In genomic region chr15:85969707-85970153, GRCm38 (mm10) we compare ENCODE assay signal across 8 mouse cellular contexts.
DNase-seq lines count a peak whose midpoint lies in the region; ATAC-seq lines count a peak whose summit lies in the region.

No protein-coding gene starts in this region.

- H3K36me3 ChIP-seq in limb, embryonic 15.5 days = no peaks in the 10 kb centered on the region
- H3K36me3 ChIP-seq in stomach, embryonic 16.5 days (ENCODE audit: control insufficient read depth, insufficient read depth, low read length) = no peaks in the 10 kb centered on the region

- peak; percentile 62 for ATAC-seq in common myeloid progenitor, adult 5-6 weeks (replicated peaks; ENCODE audit: low read depth, poor library complexity, severe bottlenecking)
- ATAC-seq in limb, embryonic 15.5 days (ENCODE audit: insufficient number of reproducible peaks, low FRiP score, low TSS enrichment, low read depth) = no peak; the same call in 1 of the 2 replicates
- ATAC-seq in stomach, embryonic 16.5 days (ENCODE audit: insufficient read depth, low FRiP score) = peak; percentile 63

- no peak overlapping the region for H3K4me3 ChIP-seq in limb, embryonic 15.5 days
- H3K4me3 ChIP-seq in stomach, embryonic 16.5 days (replicated peaks; ENCODE audit: low read length) = no peak overlapping the region

- no peak overlapping the region for H3K9ac ChIP-seq in limb, embryonic 15.5 days
- H3K9ac ChIP-seq in stomach, embryonic 16.5 days (ENCODE audit: low read length) = no peak overlapping the region

- no peaks in the 10 kb centered on the region for H3K27me3 ChIP-seq in limb, embryonic 15.5 days
- H3K27me3 ChIP-seq in stomach, embryonic 16.5 days (ENCODE audit: control insufficient read depth, insufficient read depth, low read length) = no peaks in the 10 kb centered on the region

- WGBS in limb, embryonic 15.5 days = 57% methylated on average over 3 of the region's 3 CpGs
- WGBS in stomach, embryonic 16.5 days = 17% methylated on average over 3 of the region's 3 CpGs

- no peak overlapping the region for H3K4me2 ChIP-seq in limb, embryonic 15.5 days
- H3K4me2 ChIP-seq in stomach, embryonic 16.5 days (ENCODE audit: low read depth, low read length) = no peak overlapping the region

- peak; percentile 54 to 56 for DNase-seq in right cerebral cortex, postnatal 10 days (ENCODE audit: low spot score in 2 of 2)
- no peak for DNase-seq in right cerebral cortex, adult 2 months (ENCODE audit: low spot score in 2 of 2)
- peak; percentile 86 for DNase-seq in heart, postnatal 4 days
- DNase-seq in cerebellum, postnatal 36 days = no peak
- DNase-seq in gastrocnemius, postnatal 25 days = no peak

- peak overlapping the region; percentile 51; the same call in 1 of the 2 replicates for H3K27ac ChIP-seq in limb, embryonic 15.5 days
- peak overlapping the region; percentile 85 for H3K27ac ChIP-seq in stomach, embryonic 16.5 days (ENCODE audit: low read length)

- no peaks in the 10 kb centered on the region for H3K9me3 ChIP-seq in limb, embryonic 15.5 days
- no peaks in the 10 kb centered on the region for H3K9me3 ChIP-seq in stomach, embryonic 16.5 days (replicated peaks; ENCODE audit: control insufficient read depth, low read length)

- H3K4me1 ChIP-seq in limb, embryonic 15.5 days = peaks cover 20% of the 10 kb centered on the region
- H3K4me1 ChIP-seq in stomach, embryonic 16.5 days (ENCODE audit: control insufficient read depth, insufficient read depth, low read length) = peaks cover 9% of the 10 kb centered on the region

Comparison
In these comparisons a context has a peak if more than half of its experiments do, and no peak if none do; other contexts are left out.
1. DNase-seq: peak in right cerebral cortex, postnatal 10 days (2 of 2) and heart, postnatal 4 days (single experiment); none in right cerebral cortex, adult 2 months (0 of 2), cerebellum, postnatal 36 days (0 of 2) and gastrocnemius, postnatal 25 days (single experiment).